Mouse (Mus musculus) right cerebral cortex, adult 2 months (tissue): ENCODE data around the gene Vmn1r71.
"Not testable (repeated sequence)": the region's sequence is repeated elsewhere in the genome, so short reads cannot be mapped to it uniquely, and the experiment has no call there.

ENCODE experiments used
- DNase-seq, 2 experiments: peaks; one replicate each; pipeline ENCODE4 v3.0.0; 2021 to 2022; ENCODE audit warnings: low spot score in 2 of 2

The Vmn1r71 gene

DNA sequence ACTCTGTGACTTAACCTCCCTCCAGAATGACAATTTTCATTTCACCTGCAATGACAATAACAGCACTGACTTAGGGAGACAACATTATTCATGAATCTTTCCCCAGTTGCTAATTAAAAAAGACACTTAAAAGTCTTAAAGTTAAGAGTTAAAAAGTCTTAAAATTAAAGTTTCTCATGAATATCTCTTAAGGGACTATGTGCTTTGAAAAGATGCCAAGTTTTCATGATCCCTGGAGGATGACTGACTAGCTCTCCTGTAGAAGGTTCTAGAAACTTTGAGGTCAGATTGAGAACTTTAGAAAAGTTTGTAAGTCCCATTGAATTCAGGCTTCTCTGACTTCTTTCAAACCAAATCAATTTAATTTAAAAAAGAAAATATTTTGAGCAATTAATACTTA, at the start of gene Vmn1r71:
Gene Vmn1r71 (minus strand): TSS at position 101 of the 400 bp plus-strand sequence.
- no peak for DNase-seq

DNA sequence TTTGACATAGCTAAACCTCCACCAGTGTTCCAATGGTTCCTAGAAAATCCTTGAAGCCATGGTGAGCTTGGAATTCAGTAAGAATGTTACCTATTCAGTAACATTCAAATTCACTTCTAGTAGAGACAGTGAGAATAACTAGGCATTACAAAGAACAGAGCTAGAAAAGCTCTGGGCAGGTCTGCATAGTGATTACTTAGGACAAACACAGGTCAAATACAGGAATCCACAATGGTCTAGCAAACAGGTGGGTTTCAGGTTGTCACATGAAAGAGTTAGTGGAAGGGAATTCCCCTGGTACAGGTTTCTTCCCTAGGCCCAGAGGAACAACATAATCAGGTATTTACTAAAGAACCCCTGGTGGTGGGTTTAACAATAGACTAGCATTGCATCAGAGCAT, 3.4 kb upstream of the Vmn1r71 start:
- not testable (repeated sequence) for DNase-seq
